Mouse (Mus musculus) liver, adult 2 months (tissue): ENCODE measurements around the gene Ric3. TPM values are rescaled to one million over a fixed set of nuclear protein-coding genes. Genes with fewer than 3 reads are reported as not detected.

Experiments
- DNase-seq: peaks from one replicate; pipeline ENCODE4 v3.0.0-alpha.2; 2011; ENCODE audit warnings: low read depth, low spot score; ENCODE audit errors: extremely low read depth
- H3K27ac ChIP-seq: fragments of 200-500 bp; replicated peaks from 2 replicates; pipeline ENCODE4 v1.5.1; 2012; ENCODE audit warnings: low read depth, mild to moderate bottlenecking, control low read depth, inconsistent platforms, low read length; ENCODE audit not compliant: insufficient read depth
- H3K27me3 ChIP-seq: fragments of 200-500 bp; 2 replicates; pipeline ENCODE4 v1.6.1; 2012; ENCODE audit warnings: mild to moderate bottlenecking, moderate library complexity, low read length, inconsistent platforms; ENCODE audit not compliant: control insufficient read depth, insufficient read depth
- H3K36me3 ChIP-seq: fragments of 200-500 bp; 2 replicates; pipeline ENCODE4 v1.6.1; 2012; ENCODE audit warnings: low read length, inconsistent platforms; ENCODE audit not compliant: control insufficient read depth, insufficient read depth
- H3K4me1 ChIP-seq: fragments of 200-500 bp; 2 replicates; pipeline ENCODE4 v1.6.1; 2011; ENCODE audit warnings: low read length; ENCODE audit not compliant: control insufficient read depth, insufficient read depth
- H3K4me3 ChIP-seq: fragments of 200-500 bp; 2 replicates; pipeline ENCODE4 v1.5.1; 2011; ENCODE audit warnings: low read depth, mild to moderate bottlenecking, control low read depth, low read length, moderate library complexity; ENCODE audit not compliant: insufficient read depth
- H3K79me2 ChIP-seq: fragments of 200-500 bp; 2 replicates; pipeline ENCODE4 v1.6.1; 2012; ENCODE audit warnings: inconsistent platforms, mild to moderate bottlenecking, low read length, moderate library complexity; ENCODE audit not compliant: control insufficient read depth, insufficient read depth
- H3K9ac ChIP-seq: fragments of 200-500 bp; 2 replicates; pipeline ENCODE4 v1.6.1; 2012; ENCODE audit warnings: low read depth, mild to moderate bottlenecking, control low read depth, inconsistent platforms, low read length
- CTCF ChIP-seq: fragments of 200-500 bp; IDR thresholded peaks from 2 replicates; pipeline ENCODE4 v1.5.1; 2011; ENCODE audit warnings: low read depth, low read length, control low read depth
- POLR2A ChIP-seq: fragments of 200-500 bp; IDR thresholded peaks from 2 replicates; pipeline ENCODE4 v1.6.1; 2011; ENCODE audit warnings: low read length, control low read depth; ENCODE audit not compliant: insufficient read depth; ENCODE audit errors: extremely low read depth
- WGBS: fragments of 180-500 bp; shearing (Covaris S2); methylation state at CpG from one replicate; pipeline ENCODE4 v1.1.7; 2018; 5-methylcytosine and 5-hydroxymethylcytosine counted together
- polyA plus RNA-seq: library from polyadenylated mRNA; depleted of rRNA; stranded (reverse); fragments of >200 nt; gene quantifications from 2 replicates; pipeline ENCODE4 v1.2.3, GENCODE M21; 2012
- total RNA-seq: library from RNA; depleted of rRNA; stranded (reverse); fragments of >200 nt; gene quantifications from 2 replicates; pipeline ENCODE4 v1.2.3, GENCODE M21; 2014

Gene Ric3
- total and polyA plus RNA-seq, 2 experiments = 0.17 to 0.92 TPM

DNA sequence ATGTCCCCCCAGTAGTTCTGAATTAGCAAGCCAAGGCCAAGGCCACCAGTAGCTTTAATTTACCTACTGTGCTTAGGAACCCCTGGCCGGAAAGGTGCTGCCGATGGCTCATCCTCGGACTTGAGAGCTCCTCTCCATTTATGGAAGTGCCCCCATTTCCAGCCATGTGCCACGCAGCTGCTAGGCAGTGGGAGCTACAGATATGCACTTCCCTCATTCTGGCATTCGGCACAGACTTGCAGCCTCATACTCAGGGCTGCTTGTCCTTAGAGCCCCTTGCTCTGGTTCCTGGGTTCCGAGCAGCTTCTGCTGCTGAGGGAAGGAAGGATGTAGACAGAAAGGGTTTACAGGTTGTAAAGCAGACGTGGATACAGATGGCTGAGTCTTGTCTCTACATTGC lies 68.3 kb downstream of the Ric3 start:
- Histone ChIP-seq H3K27ac (no peak overlapping the region), H3K27me3 (peaks cover 17% of the 10 kb centered on the region), H3K4me1 (no peaks in the 10 kb centered on the region), H3K79me2 (no peaks in the 10 kb centered on the region), H3K4me3 (no peak overlapping the region), H3K9ac (no peak overlapping the region), H3K36me3 (no peaks in the 10 kb centered on the region)
- no peak for DNase-seq
- TF ChIP-seq POLR2A (no peak), CTCF (no peak)
- WGBS = 78% methylated on average over 7 of the region's 7 CpGs

DNA sequence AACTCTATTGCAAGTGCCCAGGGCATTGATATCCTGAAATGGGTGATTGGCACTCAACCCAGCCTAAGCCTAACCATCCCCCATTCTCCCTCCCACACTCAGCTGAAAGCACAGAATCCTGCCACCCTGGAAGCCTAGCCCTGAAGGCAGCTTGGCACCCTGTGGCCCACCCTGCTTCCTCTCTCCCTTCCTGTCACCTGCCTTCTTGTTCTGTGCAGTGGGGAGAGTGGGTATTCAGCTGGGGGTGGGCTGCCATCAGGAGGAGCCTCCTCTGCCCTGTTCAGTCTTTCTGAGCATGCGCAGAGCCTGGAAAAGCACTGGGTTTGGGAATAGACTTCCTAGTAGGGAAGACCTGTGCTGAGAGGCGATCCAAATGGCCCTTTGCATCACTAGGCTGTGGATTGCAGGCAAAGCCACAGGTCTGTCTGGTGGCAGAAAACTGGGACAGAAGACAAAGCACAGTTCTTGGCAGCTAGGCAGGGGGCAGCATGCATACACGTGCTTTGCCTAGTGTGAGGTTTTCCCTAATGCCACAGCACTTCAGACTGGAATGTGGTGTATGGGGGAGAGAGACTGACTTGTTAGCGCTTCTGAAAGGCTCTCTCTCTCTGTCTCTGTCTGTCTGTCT lies 70.0 kb downstream of the Ric3 start:
- H3K79me2 ChIP-seq = no peaks in the 10 kb centered on the region
- H3K36me3 ChIP-seq = no peaks in the 10 kb centered on the region
- 46% methylated on average over 4 of the region's 4 CpGs for WGBS
- H3K27me3 ChIP-seq = peaks cover 19% of the 10 kb centered on the region
- DNase-seq = no peak
- H3K9ac ChIP-seq = no peak overlapping the region
- TF ChIP-seq CTCF (no peak), POLR2A (no peak)
- H3K27ac ChIP-seq = no peak overlapping the region
- H3K4me1 ChIP-seq = no peaks in the 10 kb centered on the region
- H3K4me3 ChIP-seq = no peak overlapping the region

DNA sequence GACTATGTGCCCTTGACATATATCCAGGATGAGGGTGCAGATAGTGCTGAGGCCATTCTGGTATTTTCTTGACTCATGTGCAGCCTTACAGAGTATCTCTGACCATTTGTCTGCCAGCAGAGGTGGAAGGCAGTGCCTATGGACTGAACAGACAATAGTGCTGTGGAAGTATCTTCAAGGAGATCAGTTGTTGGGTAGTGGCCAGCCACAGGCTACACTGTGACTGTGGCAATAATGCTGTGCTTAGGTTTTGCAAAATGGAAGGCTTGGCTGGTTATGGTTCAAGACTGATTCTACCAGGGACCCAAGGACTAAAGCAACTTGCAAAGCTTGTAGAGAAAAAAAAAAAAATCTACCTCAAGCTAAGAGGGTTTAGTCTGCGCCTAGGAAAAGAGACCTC lies 70.6 kb downstream of the Ric3 start:
- Histone ChIP-seq H3K4me1 (no peaks in the 10 kb centered on the region), H3K36me3 (no peaks in the 10 kb centered on the region), H3K79me2 (no peaks in the 10 kb centered on the region), H3K4me3 (no peak overlapping the region), H3K9ac (no peak overlapping the region), H3K27me3 (peaks cover 19% of the 10 kb centered on the region), H3K27ac (no peak overlapping the region)
- TF ChIP-seq POLR2A (no peak), CTCF (no peak)
- DNase-seq = no peak
- WGBS = 86% methylated on average over 1 of the region's 1 CpGs

DNA sequence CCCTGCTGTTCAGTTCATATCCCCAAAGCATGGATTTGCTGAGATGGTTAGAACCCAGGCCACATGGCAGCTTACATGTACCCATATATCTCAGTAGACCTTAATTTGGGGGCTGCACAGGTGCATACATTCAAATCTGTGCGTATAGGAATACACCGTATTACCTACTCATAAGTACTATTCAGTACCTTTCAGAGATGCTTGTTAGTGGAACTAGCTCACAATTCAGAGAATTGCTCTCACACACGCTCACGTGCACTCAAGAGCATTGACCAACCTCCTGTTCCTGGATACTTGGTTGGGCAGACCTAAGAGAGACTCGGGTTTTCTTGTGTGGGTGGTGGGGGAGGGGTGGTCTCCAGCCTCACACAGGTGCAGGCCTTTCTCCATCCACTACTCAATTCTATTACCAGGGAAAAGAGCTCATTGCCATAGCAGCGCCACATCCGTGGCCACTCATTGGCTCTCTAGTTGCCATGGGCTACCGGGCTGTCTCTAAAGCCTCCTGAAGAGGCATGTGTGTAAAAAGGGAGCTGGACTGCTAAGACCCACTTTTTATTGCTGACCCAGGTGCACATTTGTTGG lies 71.4 kb downstream of the Ric3 start:
- no peaks in the 10 kb centered on the region for H3K36me3 ChIP-seq
- WGBS = 57% methylated on average over 8 of the region's 8 CpGs
- H3K4me3 ChIP-seq = no peak overlapping the region
- H3K27ac ChIP-seq = no peak overlapping the region
- no peak overlapping the region for H3K9ac ChIP-seq
- no peaks in the 10 kb centered on the region for H3K79me2 ChIP-seq
- no peak for TF ChIP-seq CTCF
- no peak for TF ChIP-seq POLR2A
- H3K27me3 ChIP-seq = peaks cover 19% of the 10 kb centered on the region
- DNase-seq = no peak
- H3K4me1 ChIP-seq = no peaks in the 10 kb centered on the region

DNA sequence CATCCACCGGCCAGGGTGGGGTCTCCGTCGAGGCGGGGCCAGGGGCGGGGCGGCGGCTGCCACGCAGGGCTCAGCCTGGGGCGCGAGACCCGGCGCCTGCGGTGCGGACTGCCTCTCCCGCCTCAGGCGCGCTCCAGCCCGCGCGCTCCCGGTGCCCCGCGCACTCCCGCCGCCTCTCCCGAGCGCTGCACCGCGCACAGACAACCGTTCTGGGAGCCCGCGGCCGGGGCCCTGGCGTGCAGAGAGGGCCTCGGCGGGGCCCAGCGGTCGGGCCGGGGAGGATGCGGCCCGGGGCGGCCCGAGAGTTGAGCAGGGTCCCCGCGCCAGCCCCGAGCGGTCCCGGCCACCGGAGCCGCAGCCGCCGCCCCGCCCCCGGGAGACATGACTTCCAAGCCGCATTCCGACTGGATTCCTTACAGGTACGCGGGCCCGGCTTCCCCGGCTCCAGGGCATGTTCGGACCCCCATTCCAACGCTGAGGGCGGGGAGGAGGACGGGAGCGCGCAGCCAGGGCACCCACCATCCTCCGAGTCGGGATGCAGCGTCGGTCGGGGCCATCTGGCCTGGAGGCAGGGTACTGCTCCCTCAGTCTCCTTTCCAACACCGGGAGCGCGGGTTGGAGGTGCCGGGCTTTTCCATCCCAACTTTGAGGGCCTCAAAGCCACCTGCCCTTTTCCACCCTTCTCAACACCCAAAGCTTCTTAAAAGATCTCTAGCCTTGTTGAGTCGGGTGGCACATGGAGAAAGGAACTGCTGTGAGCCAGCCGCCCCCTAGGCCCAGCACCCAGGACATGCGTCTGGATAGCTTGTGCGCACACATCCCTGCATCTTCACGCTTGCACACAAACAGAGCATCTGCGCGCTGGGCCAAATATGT lies 72.2 kb downstream of the Ric3 start:
- H3K9ac ChIP-seq = no peak overlapping the region
- H3K79me2 ChIP-seq = no peaks in the 10 kb centered on the region
- DNase-seq = no peak
- no peak overlapping the region for H3K4me3 ChIP-seq
- H3K27ac ChIP-seq = no peak overlapping the region
- no peaks in the 10 kb centered on the region for H3K36me3 ChIP-seq
- no peaks in the 10 kb centered on the region for H3K4me1 ChIP-seq
- 4% methylated on average over 79 of the region's 82 CpGs for WGBS
- H3K27me3 ChIP-seq = peaks cover 19% of the 10 kb centered on the region
- TF ChIP-seq POLR2A (no peak), CTCF (no peak)

DNA sequence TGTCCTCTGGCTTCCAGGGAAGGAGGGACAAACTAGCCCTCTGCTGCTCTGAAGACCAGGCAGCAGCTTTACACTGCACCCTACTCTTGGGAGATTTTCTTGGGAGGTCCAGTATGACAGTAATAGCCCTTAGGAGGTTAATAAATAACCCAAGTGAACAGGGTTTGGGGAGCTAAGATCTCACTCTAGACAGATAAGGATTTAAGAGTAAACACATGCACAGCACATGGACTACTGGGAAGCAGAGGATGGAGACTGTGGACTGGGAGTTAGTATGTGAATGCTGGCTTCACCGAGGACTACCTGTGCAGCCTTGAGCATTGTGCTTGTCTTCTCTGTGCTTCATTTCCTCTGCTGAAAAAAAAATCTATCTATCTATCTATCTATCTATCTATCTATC lies 73.9 kb downstream of the Ric3 start:
- no peaks in the 10 kb centered on the region for H3K36me3 ChIP-seq
- no peak overlapping the region for H3K4me3 ChIP-seq
- H3K4me1 ChIP-seq = no peaks in the 10 kb centered on the region
- 46% methylated on average over 1 of the region's 1 CpGs for WGBS
- no peak overlapping the region for H3K9ac ChIP-seq
- no peaks in the 10 kb centered on the region for H3K79me2 ChIP-seq
- no peak for DNase-seq
- peaks cover 19% of the 10 kb centered on the region for H3K27me3 ChIP-seq
- H3K27ac ChIP-seq = no peak overlapping the region
- no peak for TF ChIP-seq POLR2A
- no peak for TF ChIP-seq CTCF
